25 mouse cellular contexts compared by ENCODE assay signal in genomic region chr14:89922316-89922715, GRCm38 (mm10).
"Had no signal": no experiment of that assay in that cellular context is flagged by ENCODE, and none has a peak within 500 bp of the region (broad histone marks: within the 10 kb centered on the region; RNA-seq: fewer than 3 reads in every experiment).

No protein-coding gene starts in this region.

- ATAC-seq: hindbrain, embryonic 16.5 days; inflammation-experienced regulatory T-cells, adult 6 months; intestine, embryonic 15.5 days; intestine, postnatal 0 days had no signal

- H3K4me3 ChIP-seq: heart, embryonic 10.5 days; heart, embryonic 12.5 days; hindbrain, embryonic 10.5 days; hindbrain, embryonic 12.5 days; intestine, embryonic 15.5 days; layer of hippocampus, adult 2 months; left cerebral cortex, adult 2 months; limb, embryonic 13.5 days; liver, embryonic 13.5 days; liver, embryonic 15.5 days had no signal

- H3K9me3 ChIP-seq: heart, embryonic 10.5 days; heart, embryonic 12.5 days; hindbrain, embryonic 10.5 days; hindbrain, embryonic 12.5 days; intestine, embryonic 15.5 days; limb, embryonic 13.5 days; liver, embryonic 13.5 days; liver, embryonic 15.5 days had no signal

- H3K9ac ChIP-seq: heart, embryonic 12.5 days; hindbrain, embryonic 12.5 days; hindbrain, embryonic 14.5 days; intestine, embryonic 15.5 days; limb, embryonic 13.5 days; liver, embryonic 13.5 days; liver, embryonic 15.5 days had no signal

- H3K4me2 ChIP-seq: heart, embryonic 12.5 days; hindbrain, embryonic 12.5 days; hindbrain, embryonic 14.5 days; intestine, embryonic 15.5 days; limb, embryonic 13.5 days; liver, embryonic 11.5 days; liver, embryonic 13.5 days; liver, embryonic 15.5 days had no signal

- H3K27ac ChIP-seq: heart, embryonic 10.5 days; hindbrain, embryonic 10.5 days; hindbrain, embryonic 12.5 days; hindbrain, embryonic 14.5 days; intestine, embryonic 15.5 days; layer of hippocampus, adult 2 months; left cerebral cortex, adult 2 months; limb, embryonic 13.5 days; liver, embryonic 13.5 days; liver, embryonic 15.5 days had no signal

- DNase-seq: gastrocnemius, postnatal 14 days; heart, adult 18-20 months; heart, postnatal 10 days; heart, postnatal 4 days; kidney, adult 18-20 months; kidney, adult 8-10 months; kidney, postnatal 10 days; kidney, postnatal 25 days; kidney, postnatal 4 days; liver; liver, embryonic 13.5 days had no signal

- H3K4me1 ChIP-seq: heart, embryonic 10.5 days; heart, embryonic 12.5 days; hindbrain, embryonic 10.5 days; hindbrain, embryonic 12.5 days; intestine, embryonic 15.5 days; limb, embryonic 13.5 days; liver, embryonic 13.5 days; liver, embryonic 15.5 days had no signal

- H3K36me3 ChIP-seq: heart, embryonic 10.5 days; heart, embryonic 12.5 days; hindbrain, embryonic 10.5 days; hindbrain, embryonic 12.5 days; intestine, embryonic 15.5 days; limb, embryonic 13.5 days; liver, embryonic 13.5 days; liver, embryonic 15.5 days had no signal

- H3K27me3 ChIP-seq: heart, embryonic 12.5 days; hindbrain, embryonic 12.5 days; intestine, embryonic 15.5 days; limb, embryonic 13.5 days; liver, embryonic 13.5 days; liver, embryonic 15.5 days had no signal
